Mouse (Mus musculus) heart, postnatal 0 days (tissue): ENCODE results near the gene Epha6.

Experiments used
- CTCF ChIP-seq: IDR thresholded peaks from 2 replicates; pipeline ENCODE4 v1.5.1; 2016; ENCODE audit warnings: antibody characterized with exemption, control low read depth, low read depth
- EP300 ChIP-seq: IDR thresholded peaks from 2 replicates; pipeline ENCODE4 v1.6.1; 2016; ENCODE audit warnings: antibody characterized with exemption, low read depth

GRCm38 (mm10) chr16:60258151-60258635, 347.1 kb downstream of the Epha6 start:
- TF ChIP-seq CTCF (no peak), EP300 (no peak)
